ENCODE assay signal across 8 mouse cellular contexts in the genomic region with DNA sequence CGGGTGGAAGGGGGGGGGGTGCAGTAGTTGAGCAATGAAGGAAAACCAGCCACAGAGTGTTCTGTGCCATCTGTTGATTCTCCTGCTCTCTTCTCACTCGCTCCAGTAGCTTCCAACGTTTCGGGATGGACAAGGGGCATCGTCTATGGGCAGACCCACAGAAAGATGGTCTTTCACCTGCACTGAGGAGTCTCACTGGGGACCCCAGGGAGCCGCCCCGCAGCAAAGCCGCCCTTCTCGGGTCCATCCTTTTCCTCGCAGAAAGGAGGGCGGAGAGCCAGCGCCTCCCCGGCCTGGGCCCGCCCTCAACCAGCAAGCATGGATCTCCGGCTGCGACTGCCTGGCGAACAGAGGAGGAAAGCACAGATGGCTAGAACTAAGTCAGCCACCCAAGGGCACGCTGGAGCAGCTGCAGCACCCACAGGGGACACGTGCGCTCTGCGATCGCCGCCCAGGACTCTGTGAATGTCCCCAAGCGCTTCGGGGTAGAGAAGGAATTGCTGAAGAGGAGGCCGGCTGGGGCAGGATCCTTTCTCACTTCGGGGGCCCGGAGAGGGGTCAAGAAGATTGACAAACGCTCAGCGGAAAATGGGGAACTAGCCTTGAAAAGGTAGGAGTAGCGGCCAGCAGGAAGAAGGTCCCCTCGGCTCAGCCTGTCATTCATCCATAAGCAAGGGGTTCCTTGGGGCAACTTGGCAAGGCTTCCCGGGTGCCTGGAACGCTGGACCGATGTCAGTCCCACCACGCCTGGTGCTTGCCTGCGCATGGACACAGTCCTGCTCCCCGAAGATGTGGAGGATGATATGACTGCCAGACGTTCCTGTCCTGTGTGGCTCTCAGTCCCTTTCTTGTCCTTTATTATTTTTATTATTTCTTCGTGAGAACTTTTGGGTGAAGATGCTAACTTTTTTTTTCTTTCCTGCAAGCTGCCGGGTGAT. TPM values are rescaled to one million over a fixed set of nuclear protein-coding genes. Genes with fewer than 3 reads are reported as not detected.
DNase-seq lines count a peak whose midpoint lies in the region; ATAC-seq lines count a peak whose summit lies in the region.

A gene (plus strand): TSS at position 117 of the 938 bp plus-strand sequence.

- 14% methylated on average over 41 of the region's 41 CpGs for WGBS in forebrain, embryonic 13.5 days
- 9% methylated on average over 41 of the region's 41 CpGs for whole genome bisulfite sequencing in heart, embryonic 16.5 days

- no peaks in the 10 kb centered on the region for H3K9me3 ChIP-seq in forebrain, embryonic 13.5 days (replicated peaks)
- no peaks in the 10 kb centered on the region for H3K9me3 ChIP-seq in heart, embryonic 16.5 days (replicated peaks; ENCODE audit: control insufficient read depth, low read length)

- no peaks in the 10 kb centered on the region for H3K27me3 ChIP-seq in forebrain, embryonic 13.5 days
- H3K27me3 ChIP-seq in heart, embryonic 16.5 days (ENCODE audit: control insufficient read depth, insufficient read depth, low read length), result 0 out of 2 replicates have a peak, but pooled peaks cover 2% of the 10 kb centered on the region

- peak; percentile 67 for DNase-seq in 3T3-L1 (ENCODE audit: low read depth, low spot score)
- DNase-seq in adrenal gland, postnatal 36 days, result peak; percentile 63
- peak; percentile 42 for DNase-seq in layer of hippocampus, adult 9-11 months
- peak; percentile 50 for DNase-seq in lung, postnatal 14 days
- peak; percentile 43 to 52 for DNase-seq in right cerebral cortex, postnatal 10 days (ENCODE audit: low spot score in 2 of 2)
- DNase-seq in spleen, postnatal 4 days (ENCODE audit: low spot score in 2 of 2), result no peak

- H3K4me1 ChIP-seq in forebrain, embryonic 13.5 days, result peaks cover 8% of the 10 kb centered on the region; the same call in 1 of the 2 replicates
- H3K4me1 ChIP-seq in heart, embryonic 16.5 days (ENCODE audit: control insufficient read depth, insufficient read depth, low read length), result peaks cover 3% of the 10 kb centered on the region

- ATAC-seq in forebrain, embryonic 13.5 days, result peak; percentile 91
- peak; percentile 72; the same call in 1 of the 2 replicates for ATAC-seq in heart, embryonic 16.5 days (replicated peaks; ENCODE audit: extremely low read depth, insufficient read depth, low FRiP score)

- peak within 1 kb of the TSS; percentile 77 for H3K4me2 ChIP-seq in forebrain, embryonic 13.5 days
- H3K4me2 ChIP-seq in heart, embryonic 16.5 days (ENCODE audit: low read depth, low read length), result peak within 1 kb of the TSS; percentile 92

- H3K4me3 ChIP-seq in forebrain, embryonic 13.5 days, result peak within 1 kb of the TSS; percentile 40
- peak within 1 kb of the TSS; percentile 55 for H3K4me3 ChIP-seq in heart, embryonic 16.5 days (ENCODE audit: low read length)

- H3K9ac ChIP-seq in forebrain, embryonic 13.5 days, result peak within 1 kb of the TSS; percentile 58
- peak within 1 kb of the TSS; percentile 74 for H3K9ac ChIP-seq in heart, embryonic 16.5 days (ENCODE audit: low read length)

- H3K36me3 ChIP-seq in forebrain, embryonic 13.5 days (ENCODE audit: poor library complexity, severe bottlenecking), result no peaks in the 10 kb centered on the region
- H3K36me3 ChIP-seq in heart, embryonic 16.5 days (ENCODE audit: control insufficient read depth, insufficient read depth), result no peaks in the 10 kb centered on the region

- no peak within 1 kb of the TSS for H3K27ac ChIP-seq in forebrain, embryonic 13.5 days
- no peak within 1 kb of the TSS for H3K27ac ChIP-seq in heart, embryonic 16.5 days (ENCODE audit: low read length)

RNA-seq across cellular contexts. Expression of the gene that starts here (rescaled TPM):
- under 1 TPM; 0.10 to 0.33 TPM for total RNA-seq in adrenal gland, postnatal 36 days (2021)
- 0.10 and 0.13 TPM in 2 replicates for polyA plus RNA-seq in forebrain, embryonic 13.5 days (2015; fragmentation: Nextera tagmentation; extraction: Ambion mirVana)
- 0.89 and 1.2 TPM in 2 replicates for polyA plus RNA-seq in heart, embryonic 16.5 days (2015; fragmentation: Nextera tagmentation; extraction: Ambion mirVana)

Comparison
In these comparisons a context has a peak if more than half of its experiments do, and no peak if none do; other contexts are left out.
1. Peak in DNase-seq in adrenal gland, postnatal 36 days; RNA of the gene not detected or under 1 TPM.
2. Peak in ATAC-seq, H3K4me3 ChIP-seq, H3K9ac ChIP-seq and H3K4me2 ChIP-seq in forebrain, embryonic 13.5 days; RNA of the gene not detected or under 1 TPM.
3. DNase-seq: peak in 3T3-L1 (single experiment), layer of hippocampus, adult 9-11 months (single experiment), lung, postnatal 14 days (single experiment) and right cerebral cortex, postnatal 10 days (2 of 2); none in spleen, postnatal 4 days (0 of 2).